Mouse (Mus musculus) neural tube, embryonic 15.5 days (tissue): ENCODE results near the gene Phf21a. TPM values are rescaled to one million over a fixed set of nuclear protein-coding genes. Genes with fewer than 3 reads are reported as not detected.

Experiments used
- ATAC-seq: fragments of 200-750 bp; cut with Nextera tagmentation; 2 replicates; pipeline ENCODE4 v1.8.0; 2017; ENCODE audit warnings: mild to moderate bottlenecking, moderate TSS enrichment, moderate library complexity; ENCODE audit not compliant: low FRiP score
- H3K27ac ChIP-seq: fragments of 300-500 bp; sonication (generic); replicated peaks from 2 replicates; pipeline ENCODE4 v1.5.1; 2015; ENCODE audit warnings: mild to moderate bottlenecking, inconsistent platforms
- H3K27me3 ChIP-seq: fragments of 300-500 bp; sonication (generic); replicated peaks from 2 replicates; pipeline ENCODE4 v1.6.1; 2015; ENCODE audit warnings: inconsistent platforms
- H3K36me3 ChIP-seq: fragments of 300-500 bp; sonication (generic); 2 replicates; pipeline ENCODE4 v1.6.1; 2015; ENCODE audit warnings: inconsistent platforms
- H3K4me1 ChIP-seq: fragments of 300-500 bp; sonication (generic); 2 replicates; pipeline ENCODE4 v1.6.1; 2015; ENCODE audit warnings: inconsistent platforms
- H3K4me2 ChIP-seq: fragments of 300-500 bp; sonication (generic); 2 replicates; pipeline ENCODE4 v1.6.1; 2015; ENCODE audit warnings: inconsistent platforms, mild to moderate bottlenecking, moderate library complexity
- H3K4me3 ChIP-seq: fragments of 300-500 bp; sonication (generic); replicated peaks from 2 replicates; pipeline ENCODE4 v1.5.1; 2015; ENCODE audit warnings: mild to moderate bottlenecking, inconsistent platforms
- H3K9ac ChIP-seq: fragments of 300-500 bp; sonication (generic); replicated peaks from 2 replicates; pipeline ENCODE4 v1.6.1; 2015; ENCODE audit warnings: mild to moderate bottlenecking, inconsistent platforms
- H3K9me3 ChIP-seq: fragments of 300-500 bp; sonication (generic); replicated peaks from 2 replicates; pipeline ENCODE4 v1.6.1; 2016; ENCODE audit warnings: inconsistent platforms
- WGBS: fragments of 180-500 bp; shearing (Covaris S2); methylation state at CpG from one replicate; pipeline ENCODE4 v1.1.7; 2015; ENCODE audit warnings: mixed read lengths; 5-methylcytosine and 5-hydroxymethylcytosine counted together
- polyA plus RNA-seq: library from polyadenylated mRNA; unstranded; fragments of >200 nt; fragmentation: Nextera tagmentation; extraction: Ambion mirVana; gene quantifications from 2 replicates; pipeline ENCODE4 v1.2.1, GENCODE M21; 2015

Gene Phf21a
- polyA plus RNA-seq, 1 experiment from 2014 or later = 27.8 TPM

DNA sequence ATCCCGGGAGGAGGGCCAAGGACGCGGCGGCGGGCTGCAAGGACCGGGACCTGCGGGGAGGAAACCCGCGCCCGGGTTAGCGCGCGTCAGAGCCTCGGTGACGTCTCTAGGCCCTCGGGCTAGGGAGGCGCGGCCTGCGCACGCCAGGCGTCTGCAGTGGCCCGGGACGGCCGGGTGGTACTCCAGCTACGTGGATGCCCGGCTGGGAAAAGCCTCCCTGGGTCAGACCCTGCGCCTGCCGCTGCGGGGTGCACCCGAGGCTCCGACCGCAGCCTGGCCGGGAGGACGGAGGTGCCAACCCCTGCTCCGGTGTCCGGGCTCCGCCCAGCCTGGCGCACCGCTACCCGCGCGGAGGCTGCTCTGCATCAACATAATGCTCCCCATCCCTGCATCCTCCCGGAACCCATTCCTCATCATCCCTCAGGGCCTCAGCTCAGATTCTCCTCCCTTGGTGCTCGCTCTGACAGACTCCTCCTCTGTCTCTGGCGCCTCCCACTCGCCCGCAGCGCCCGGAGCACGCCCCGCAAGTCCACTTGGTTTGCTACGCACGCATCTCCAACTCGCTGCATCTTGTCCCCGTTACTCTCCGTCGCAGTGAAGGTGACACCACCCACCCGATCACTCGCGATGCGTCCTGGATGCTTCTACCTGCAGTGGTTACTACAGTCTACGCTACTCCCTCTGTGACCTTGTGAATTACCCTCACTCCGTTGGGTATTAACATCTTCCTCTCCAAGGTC lies 33.3 kb upstream of the Phf21a start:
- peak overlapping the region; percentile 90 for H3K27ac ChIP-seq
- H3K36me3 ChIP-seq = no peaks in the 10 kb centered on the region
- H3K4me3 ChIP-seq = peak overlapping the region; percentile 68
- peaks cover 28% of the 10 kb centered on the region for H3K4me1 ChIP-seq
- H3K9me3 ChIP-seq = no peaks in the 10 kb centered on the region
- WGBS = under 1% methylated on average over 63 of the region's 63 CpGs
- peak; percentile 87 for ATAC-seq
- peaks cover 7% of the 10 kb centered on the region; the same call in 1 of the 2 replicates for H3K27me3 ChIP-seq
- peak overlapping the region; percentile 87 for H3K9ac ChIP-seq
- peak overlapping the region; percentile 87 for H3K4me2 ChIP-seq

DNA sequence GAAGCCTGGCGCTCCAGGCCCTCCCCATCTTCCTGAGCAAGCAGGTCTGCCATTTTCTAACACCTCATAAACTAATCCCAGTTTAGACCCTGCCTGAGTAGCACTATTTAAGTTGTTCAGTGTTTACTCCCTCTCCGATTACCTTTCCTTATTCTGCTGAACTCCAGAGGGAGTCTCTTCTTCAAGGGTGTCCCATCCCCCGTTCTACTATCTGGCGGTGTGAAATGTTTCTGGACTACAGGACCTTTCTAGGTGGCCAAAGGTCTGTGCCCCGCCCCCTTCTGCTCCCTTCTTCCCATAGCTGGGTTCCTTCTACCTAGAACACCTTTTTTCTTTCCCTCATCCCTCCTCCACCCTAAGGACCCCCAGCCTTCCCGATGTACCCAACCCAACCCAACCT lies 32.6 kb upstream of the Phf21a start:
- Histone ChIP-seq H3K4me1 (peaks cover 28% of the 10 kb centered on the region), H3K4me2 (peak overlapping the region; percentile 87), H3K9ac (peak overlapping the region; percentile 87), H3K27me3 (0 out of 2 replicates have a peak, but pooled peaks cover 6% of the 10 kb centered on the region), H3K27ac (peak overlapping the region; percentile 90), H3K9me3 (no peaks in the 10 kb centered on the region), H3K4me3 (peak overlapping the region; percentile 68), H3K36me3 (no peaks in the 10 kb centered on the region)
- ATAC-seq = no peak
- 20% methylated on average over 6 of the region's 6 CpGs for WGBS

DNA sequence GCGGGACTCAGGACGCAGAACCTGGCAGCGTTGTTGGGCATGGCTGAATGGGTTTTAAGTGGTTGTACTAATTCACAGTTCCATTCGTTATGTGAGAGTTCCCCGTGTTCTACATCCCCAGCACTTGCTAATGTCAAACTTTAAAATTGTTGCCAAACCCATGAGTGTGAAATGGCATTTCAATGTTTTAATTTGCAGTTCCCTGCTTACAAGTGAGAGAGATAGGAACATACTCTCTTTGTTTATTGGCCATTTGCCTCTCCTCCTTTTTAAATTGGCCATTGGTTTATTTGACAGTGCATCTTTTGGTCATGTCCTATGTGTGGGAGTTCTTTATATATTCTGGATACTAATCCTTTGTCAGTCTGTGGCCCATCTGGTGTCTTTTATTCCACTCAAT lies 31.6 kb upstream of the Phf21a start:
- H3K9ac ChIP-seq = no peak overlapping the region
- H3K9me3 ChIP-seq = no peaks in the 10 kb centered on the region
- 71% methylated on average over 5 of the region's 5 CpGs for WGBS
- no peak overlapping the region for H3K27ac ChIP-seq
- no peak overlapping the region for H3K4me2 ChIP-seq
- 0 out of 2 replicates have a peak, but pooled peaks cover 6% of the 10 kb centered on the region for H3K27me3 ChIP-seq
- H3K4me3 ChIP-seq = no peak overlapping the region
- ATAC-seq = no peak
- no peaks in the 10 kb centered on the region for H3K36me3 ChIP-seq
- H3K4me1 ChIP-seq = peaks cover 19% of the 10 kb centered on the region

DNA sequence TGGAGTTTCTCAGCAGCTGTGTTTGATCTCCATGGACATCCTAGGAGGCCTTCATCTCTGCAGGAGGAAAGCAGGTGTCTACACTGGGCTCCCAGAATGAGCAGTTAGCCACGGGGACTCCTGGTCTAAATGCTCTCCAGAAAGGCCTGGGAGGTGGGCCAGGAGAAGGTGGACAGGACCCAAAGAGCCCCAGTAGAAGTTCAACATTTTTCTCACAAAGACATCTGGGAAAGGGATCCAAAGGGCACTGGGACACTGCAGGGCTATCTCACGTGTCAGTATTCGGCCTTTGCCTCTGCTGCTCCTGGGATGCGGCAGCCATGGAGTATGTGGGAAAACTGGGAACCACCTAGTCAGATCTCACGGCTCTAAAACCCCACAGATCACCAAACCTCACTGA lies 29.8 kb upstream of the Phf21a start:
- H3K4me2 ChIP-seq = no peak overlapping the region
- WGBS = 65% methylated on average over 5 of the region's 5 CpGs

DNA sequence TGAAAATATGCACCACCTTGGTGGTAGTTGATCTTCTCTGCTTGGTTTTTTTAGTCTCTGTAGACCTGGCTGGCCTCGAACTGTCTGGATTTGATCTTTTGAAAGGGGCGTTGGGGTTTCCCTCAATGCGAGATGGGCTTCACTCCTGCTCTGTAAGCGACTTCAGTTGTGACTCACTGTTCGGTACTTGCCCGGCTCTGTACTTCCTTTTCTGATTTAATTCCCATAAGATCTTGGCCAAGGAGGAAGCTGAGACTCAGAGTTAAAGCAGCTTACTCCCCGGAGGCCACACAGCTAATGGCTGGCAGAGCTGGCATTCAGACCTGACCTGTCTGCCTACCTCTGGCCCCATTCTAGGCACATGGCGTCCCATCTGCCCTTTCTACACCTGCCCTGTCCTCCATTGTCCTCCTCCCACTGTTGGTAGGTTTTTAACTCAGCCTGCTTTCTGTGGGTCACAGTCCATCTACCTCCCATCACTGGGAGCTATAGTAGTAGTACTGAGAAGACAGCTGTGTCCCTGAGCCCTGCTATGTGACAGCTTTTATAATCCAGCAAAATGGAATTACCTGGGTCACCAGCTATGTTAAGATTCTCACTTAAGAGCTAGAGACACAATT lies 27.5 kb upstream of the Phf21a start:
- Histone ChIP-seq H3K36me3 (no peaks in the 10 kb centered on the region), H3K9ac (no peak overlapping the region), H3K4me3 (no peak overlapping the region), H3K27ac (no peak overlapping the region), H3K9me3 (no peaks in the 10 kb centered on the region), H3K27me3 (no peaks in the 10 kb centered on the region), H3K4me1 (peaks cover 2% of the 10 kb centered on the region; the same call in 1 of the 2 replicates), H3K4me2 (no peak overlapping the region)
- ATAC-seq = no peak
- 85% methylated on average over 8 of the region's 8 CpGs for WGBS

More for the DNA sequence above, 29.8 kb upstream of the Phf21a start:
- no peak overlapping the region for H3K4me3 ChIP-seq
- H3K36me3 ChIP-seq = no peaks in the 10 kb centered on the region
- H3K9ac ChIP-seq = no peak overlapping the region
- H3K4me1 ChIP-seq = peaks cover 17% of the 10 kb centered on the region; the same call in 1 of the 2 replicates
- no peaks in the 10 kb centered on the region for H3K27me3 ChIP-seq
- ATAC-seq = no peak
- H3K27ac ChIP-seq = no peak overlapping the region
- no peaks in the 10 kb centered on the region for H3K9me3 ChIP-seq

DNA sequence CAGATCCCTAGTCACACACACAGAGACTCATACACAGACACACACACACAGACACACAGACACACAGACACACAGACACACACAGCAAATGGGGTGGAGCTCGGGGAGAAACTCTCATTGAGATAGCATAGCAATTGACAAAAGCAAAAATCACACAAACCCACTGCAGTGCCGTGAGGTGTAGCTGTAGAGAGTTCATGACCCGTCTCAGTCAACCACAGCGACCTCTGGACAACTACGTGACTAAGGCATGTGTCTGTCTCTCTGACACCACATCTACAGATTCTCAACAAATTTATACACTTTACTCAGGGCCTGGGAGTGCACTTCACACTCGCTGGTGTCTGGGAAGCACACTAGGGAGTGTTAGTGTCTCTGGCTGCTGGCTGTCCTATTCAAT lies 27.0 kb upstream of the Phf21a start:
- no peak overlapping the region for H3K27ac ChIP-seq
- no peaks in the 10 kb centered on the region for H3K36me3 ChIP-seq
- no peaks in the 10 kb centered on the region for H3K27me3 ChIP-seq
- ATAC-seq = no peak
- H3K4me1 ChIP-seq = no peaks in the 10 kb centered on the region
- 68% methylated on average over 6 of the region's 6 CpGs for WGBS
- no peak overlapping the region for H3K4me2 ChIP-seq
- no peaks in the 10 kb centered on the region for H3K9me3 ChIP-seq
- H3K4me3 ChIP-seq = no peak overlapping the region
- no peak overlapping the region for H3K9ac ChIP-seq

DNA sequence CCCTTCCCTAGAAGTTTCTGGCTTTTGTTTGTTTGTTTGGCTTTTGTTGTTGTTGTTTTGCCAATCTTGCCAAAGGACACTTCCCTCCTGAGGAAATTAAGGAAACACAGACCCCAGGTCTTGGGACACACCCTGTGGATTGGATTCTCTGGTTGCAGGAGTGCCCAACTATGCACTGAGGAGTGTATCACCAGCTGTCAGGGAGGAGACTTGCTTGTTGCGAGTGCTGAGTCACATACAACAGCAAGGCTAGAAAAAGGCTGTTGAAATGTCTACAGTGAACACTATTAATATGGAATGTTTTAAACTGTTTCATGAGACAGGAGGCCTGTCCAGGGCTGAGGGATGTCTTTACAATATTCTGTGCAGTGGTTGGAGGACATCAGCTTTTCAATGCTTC lies 26.0 kb upstream of the Phf21a start:
- no peak overlapping the region for H3K27ac ChIP-seq
- no peak overlapping the region for H3K4me2 ChIP-seq
- ATAC-seq = no peak
- H3K4me3 ChIP-seq = no peak overlapping the region
- H3K9ac ChIP-seq = no peak overlapping the region
- H3K27me3 ChIP-seq = no peaks in the 10 kb centered on the region
- H3K9me3 ChIP-seq = no peaks in the 10 kb centered on the region
- 88% methylated on average over 1 of the region's 1 CpGs for WGBS
- no peaks in the 10 kb centered on the region for H3K36me3 ChIP-seq
- no peaks in the 10 kb centered on the region for H3K4me1 ChIP-seq

DNA sequence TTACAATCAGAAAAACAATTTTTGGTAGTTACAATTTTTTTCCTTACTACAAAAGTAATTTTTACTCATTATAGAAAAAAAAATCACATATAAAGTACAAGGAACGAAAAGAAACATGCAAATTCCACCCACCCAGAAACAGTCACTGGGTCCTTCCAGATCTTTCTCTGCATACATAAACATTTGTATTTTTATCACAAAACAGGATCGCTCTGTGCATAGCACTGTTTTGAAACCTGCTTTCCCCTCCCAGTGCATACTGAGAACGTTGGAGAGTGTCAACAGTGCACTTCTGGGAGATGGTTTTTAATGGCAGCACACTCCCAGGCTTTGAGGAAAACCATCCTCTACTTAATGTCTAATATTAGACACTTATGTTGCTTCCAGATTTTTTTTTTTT lies 25.3 kb upstream of the Phf21a start:
- no peaks in the 10 kb centered on the region for H3K9me3 ChIP-seq
- H3K4me1 ChIP-seq = no peaks in the 10 kb centered on the region
- H3K4me3 ChIP-seq = no peak overlapping the region
- no peaks in the 10 kb centered on the region for H3K27me3 ChIP-seq
- no peak overlapping the region for H3K9ac ChIP-seq
- H3K4me2 ChIP-seq = no peak overlapping the region
- 76% methylated on average over 3 of the region's 3 CpGs for WGBS
- no peak for ATAC-seq
- H3K36me3 ChIP-seq = no peaks in the 10 kb centered on the region
- no peak overlapping the region for H3K27ac ChIP-seq

DNA sequence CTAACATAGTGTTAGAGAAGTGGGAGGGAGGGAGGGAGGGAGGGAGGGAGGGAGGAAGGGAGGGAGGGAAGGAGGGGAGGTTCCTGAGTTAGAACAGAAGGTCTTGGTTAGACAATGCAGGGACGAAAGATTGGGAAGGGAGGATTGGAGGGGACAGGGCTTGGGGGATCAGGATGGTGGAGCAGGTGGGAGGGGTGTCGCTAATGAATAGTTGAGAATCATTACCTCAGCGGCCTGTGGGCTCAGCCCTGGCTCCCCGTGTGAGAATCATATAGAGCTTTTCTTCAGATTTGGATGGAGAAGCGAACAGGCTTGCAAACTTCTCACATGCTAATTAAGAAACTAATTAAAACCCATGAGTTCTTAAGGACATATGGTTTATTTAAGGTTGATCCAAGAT lies 23.3 kb upstream of the Phf21a start:
- H3K9me3 ChIP-seq = no peaks in the 10 kb centered on the region
- H3K27ac ChIP-seq = no peak overlapping the region
- H3K9ac ChIP-seq = no peak overlapping the region
- H3K4me1 ChIP-seq = no peaks in the 10 kb centered on the region
- ATAC-seq = no peak
- H3K4me2 ChIP-seq = no peak overlapping the region
- no peak overlapping the region for H3K4me3 ChIP-seq
- no peaks in the 10 kb centered on the region for H3K27me3 ChIP-seq
- no peaks in the 10 kb centered on the region for H3K36me3 ChIP-seq
- 64% methylated on average over 5 of the region's 5 CpGs for WGBS

DNA sequence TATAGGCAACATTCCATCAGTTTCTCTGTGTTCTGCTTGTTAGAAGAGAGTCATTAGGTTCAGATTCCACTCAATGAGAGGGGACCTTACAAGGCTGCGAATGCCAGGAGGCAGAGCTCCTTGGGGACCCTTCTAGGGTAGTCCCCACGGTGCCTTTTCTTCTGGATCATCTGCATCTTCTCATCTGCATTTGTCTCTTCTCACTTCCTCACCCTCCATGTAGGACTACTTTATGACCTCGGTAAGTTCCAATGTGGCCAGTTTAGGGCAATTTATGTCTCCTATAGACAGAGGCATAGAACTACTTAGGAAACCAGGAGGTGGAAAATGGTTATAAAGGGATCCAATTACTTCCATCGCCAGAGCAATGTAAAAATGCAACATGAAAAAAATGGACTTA lies 21.8 kb upstream of the Phf21a start:
- H3K27me3 ChIP-seq = no peaks in the 10 kb centered on the region
- no peaks in the 10 kb centered on the region for H3K9me3 ChIP-seq
- no peak overlapping the region for H3K9ac ChIP-seq
- no peaks in the 10 kb centered on the region for H3K36me3 ChIP-seq
- no peaks in the 10 kb centered on the region for H3K4me1 ChIP-seq
- 64% methylated on average over 4 of the region's 4 CpGs for WGBS
- H3K4me2 ChIP-seq = no peak overlapping the region
- no peak overlapping the region for H3K4me3 ChIP-seq
- no peak for ATAC-seq
- H3K27ac ChIP-seq = no peak overlapping the region

DNA sequence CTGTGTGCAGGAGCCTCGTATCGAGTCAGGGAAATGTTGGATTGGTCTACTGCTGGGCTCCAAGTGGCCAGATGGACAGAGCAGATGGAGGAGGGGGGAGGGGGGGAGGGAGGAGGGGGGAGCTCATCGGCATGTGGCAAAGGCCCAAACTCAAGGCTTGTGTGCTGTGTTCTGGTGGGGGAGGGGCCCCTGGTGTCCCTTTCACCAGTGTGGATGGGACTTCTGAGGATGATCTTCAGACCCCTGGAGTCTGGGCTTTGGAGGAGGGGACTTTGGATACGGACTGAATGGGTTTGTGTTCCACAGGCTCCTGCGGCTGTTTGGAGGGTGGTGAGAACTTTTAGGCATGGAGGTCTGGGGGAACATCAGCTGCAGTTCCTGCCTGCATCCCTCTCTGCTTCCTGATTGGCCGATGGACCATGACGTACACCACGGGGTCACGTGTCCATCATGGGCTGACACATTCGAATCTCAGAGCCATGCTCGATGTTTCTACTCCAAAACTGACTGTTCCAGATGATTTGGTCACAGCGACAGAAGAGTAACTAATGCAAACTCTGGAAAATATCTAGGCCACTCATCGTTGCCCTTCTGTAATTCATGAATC lies 16.7 kb upstream of the Phf21a start:
- Histone ChIP-seq H3K9ac (no peak overlapping the region), H3K27ac (no peak overlapping the region), H3K4me1 (no peaks in the 10 kb centered on the region), H3K4me2 (no peak overlapping the region), H3K27me3 (no peaks in the 10 kb centered on the region), H3K36me3 (no peaks in the 10 kb centered on the region), H3K4me3 (no peak overlapping the region), H3K9me3 (no peaks in the 10 kb centered on the region)
- ATAC-seq = no peak
- 78% methylated on average over 13 of the region's 13 CpGs for WGBS

DNA sequence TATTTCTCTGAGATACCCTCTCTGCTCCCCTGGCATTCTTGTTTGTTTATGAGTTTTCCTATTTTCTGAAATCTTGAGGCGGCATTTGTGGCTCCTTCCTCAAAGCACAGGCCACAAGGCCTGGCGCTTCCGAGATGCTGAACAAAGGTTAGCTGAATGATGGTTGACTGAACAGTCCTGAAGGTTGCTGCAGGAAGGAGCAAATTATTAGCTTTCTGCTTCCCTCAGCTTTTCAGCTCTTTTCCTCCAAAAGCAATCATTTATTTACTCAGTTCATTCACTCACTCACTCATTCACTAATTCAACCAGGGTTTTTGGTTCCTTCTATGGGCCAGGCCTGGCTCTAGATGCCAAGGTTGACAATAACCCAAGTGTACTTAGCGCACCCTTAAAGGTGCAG lies 10.7 kb upstream of the Phf21a start:
- Histone ChIP-seq H3K27me3 (no peaks in the 10 kb centered on the region), H3K4me2 (no peak overlapping the region), H3K9ac (no peak overlapping the region), H3K27ac (no peak overlapping the region), H3K9me3 (no peaks in the 10 kb centered on the region), H3K36me3 (no peaks in the 10 kb centered on the region), H3K4me3 (no peak overlapping the region), H3K4me1 (no peaks in the 10 kb centered on the region)
- WGBS = 91% methylated on average over 4 of the region's 4 CpGs
- ATAC-seq = no peak
